Mouse (Mus musculus): ENCODE measurements around the gene Bzw1.

The Bzw1 gene

DNA sequence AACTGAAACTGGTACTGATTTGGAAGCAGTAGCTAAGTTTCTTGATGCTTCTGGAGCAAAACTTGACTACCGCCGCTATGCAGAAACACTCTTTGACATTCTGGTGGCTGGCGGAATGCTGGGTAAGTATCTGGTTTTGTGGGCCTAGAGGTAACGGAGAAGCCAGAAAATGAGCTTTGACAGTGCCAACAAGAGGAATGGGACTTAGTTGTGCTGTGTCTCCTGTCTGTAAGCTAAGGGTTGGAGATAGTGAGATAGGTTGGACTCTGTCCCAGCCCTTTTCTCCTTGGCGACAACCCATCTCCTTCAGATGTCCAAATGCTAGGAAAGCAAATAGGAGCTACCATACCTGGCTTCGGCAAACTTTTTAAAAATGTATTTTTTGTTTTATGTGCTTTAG is 5.0 kb downstream of the Bzw1 start:
- DNase-seq: no peak

- no peak for DNase-seq
Measured at GRCm38 (mm10) chr1:58401396-58401795, 8.7 kb downstream of the Bzw1 start.

GRCm38 (mm10) chr1:58403745-58404144 is 11.0 kb downstream of the Bzw1 start:
- DNase-seq: no peak

- DNase-seq: no peak
Measured at GRCm38 (mm10) chr1:58407321-58407720, 14.6 kb downstream of the Bzw1 start.

- no peak for DNase-seq
Measured at GRCm38 (mm10) chr1:58408141-58408540, 15.4 kb downstream of the Bzw1 start.

- no peak for DNase-seq
Measured at GRCm38 (mm10) chr1:58409553-58410197, 17.0 kb downstream of the Bzw1 start.

- DNase-seq: no peak
Measured at GRCm38 (mm10) chr1:58410198-58410588, 17.5 kb downstream of the Bzw1 start.

GRCm38 (mm10) chr1:58410776-58411175 is 18.1 kb downstream of the Bzw1 start:
- DNase-seq: no peak

- DNase-seq: no peak
Measured at GRCm38 (mm10) chr1:58415442-58415841, 22.7 kb downstream of the Bzw1 start.

DNA sequence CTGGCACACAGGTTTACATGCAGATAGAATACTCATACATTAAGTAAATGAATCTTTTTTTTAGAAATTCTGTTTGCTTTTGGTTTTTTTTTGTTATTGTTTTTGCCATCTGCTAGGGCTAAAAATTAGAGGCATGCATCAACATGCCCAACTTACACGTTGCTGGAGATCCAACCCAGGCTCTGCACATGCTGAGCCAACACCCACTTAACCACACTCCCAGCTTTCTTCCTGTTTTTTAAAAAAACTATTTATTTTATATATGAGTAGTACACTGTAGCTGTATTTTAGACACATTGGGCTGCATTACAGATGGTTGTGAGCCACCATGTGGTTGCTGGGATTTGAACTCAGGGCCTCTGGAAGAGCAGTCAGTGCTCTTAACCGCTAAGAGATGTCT is 23.4 kb downstream of the Bzw1 start:
- DNase-seq: no peak

DNA sequence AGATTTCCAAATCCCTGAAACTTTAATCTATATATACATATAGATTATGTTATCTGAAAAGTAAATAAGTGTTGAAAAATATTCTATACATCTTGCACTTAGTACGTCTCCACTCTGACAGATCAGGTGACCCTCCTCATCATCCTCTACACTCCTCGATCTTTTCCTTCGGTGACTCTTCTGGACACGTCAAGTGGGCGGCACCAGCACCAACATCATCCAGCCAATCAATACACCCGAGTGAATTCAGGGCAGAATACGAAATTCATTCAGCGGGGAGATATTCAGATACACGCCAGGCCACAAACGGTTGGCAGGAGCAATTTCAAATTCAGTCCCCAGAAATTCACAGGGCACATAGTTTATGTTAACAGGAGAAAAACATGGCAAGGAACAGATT is 27.3 kb downstream of the Bzw1 start:
- no peak for DNase-seq

DNA sequence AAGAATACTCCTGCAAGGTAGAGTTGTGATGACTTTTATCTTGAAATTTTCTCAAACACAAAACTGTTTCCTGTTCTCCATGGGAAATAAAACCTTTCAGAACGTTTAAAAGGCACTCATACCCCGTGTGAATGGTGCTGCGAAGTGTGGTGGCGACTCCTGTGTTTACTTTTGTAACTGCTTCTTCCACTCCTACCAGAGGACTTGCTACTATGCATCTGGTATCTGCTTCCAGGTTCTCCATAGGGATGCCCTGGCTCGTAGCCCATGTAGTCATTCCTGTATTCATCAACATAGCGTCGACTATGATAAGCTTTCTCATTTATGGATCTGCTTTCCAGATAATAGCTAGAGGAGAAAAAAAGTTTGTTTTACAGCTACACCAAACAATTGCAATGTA is 28.3 kb downstream of the Bzw1 start:
- DNase-seq: peak; percentile 14

DNA sequence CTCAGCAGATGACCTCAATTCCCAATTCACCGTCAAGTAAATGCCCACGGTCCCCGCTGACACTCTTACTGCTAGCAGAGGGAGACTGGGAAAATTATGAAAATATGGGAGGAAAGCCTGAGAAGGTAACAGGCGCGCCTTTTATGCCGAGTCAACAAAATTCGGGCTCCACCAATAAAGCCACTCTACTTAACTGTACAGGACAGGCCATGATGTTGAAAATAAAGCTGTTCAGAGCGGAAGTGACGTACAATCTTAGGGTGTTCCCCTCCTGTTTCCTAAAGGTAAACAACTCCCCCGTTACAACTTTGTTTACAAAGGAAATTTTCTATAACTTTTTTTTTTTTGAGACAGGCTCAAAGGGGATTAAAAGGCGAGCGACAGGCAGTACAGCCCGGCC is 30.2 kb downstream of the Bzw1 start:
- DNase-seq: peak; percentile 60

- DNase-seq: peak; percentile 99
Measured at GRCm38 (mm10) chr1:58423371-58424248, 30.9 kb downstream of the Bzw1 start, which contains the start of gene Clk1. Gene Clk1 (minus strand): TSS chr1:58424066.

- DNase-seq: no peak
Measured at GRCm38 (mm10) chr1:58424551-58424950, 31.9 kb downstream of the Bzw1 start.

DNA sequence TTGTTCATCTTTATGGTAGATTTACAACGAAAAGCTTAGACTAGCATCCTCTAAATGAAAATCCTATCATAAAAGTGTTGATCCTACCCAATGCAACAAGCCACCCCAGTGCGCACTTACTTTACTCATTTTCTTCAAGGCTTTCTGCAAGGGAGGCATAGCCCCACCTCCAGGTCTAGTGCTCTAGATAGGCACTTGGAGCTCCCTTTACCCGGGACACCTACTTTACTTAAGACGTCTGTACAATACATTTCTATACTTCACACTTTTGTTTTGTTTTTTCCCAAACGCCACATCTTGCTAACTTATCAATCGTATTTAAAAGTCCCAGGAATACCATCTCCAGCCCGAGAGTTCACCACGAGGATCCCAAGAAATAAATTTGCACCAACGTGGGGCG is 52.0 kb downstream of the Bzw1 start:
- no peak for DNase-seq

- DNase-seq: peak; percentile 89
Measured at GRCm38 (mm10) chr1:58445143-58445722, 52.5 kb downstream of the Bzw1 start, which contains the start of the genes Nif3l1 and Ppil3. Gene Nif3l1 (plus strand): TSS chr1:58445151. Gene Ppil3 (minus strand): TSS chr1:58445486.

DNA sequence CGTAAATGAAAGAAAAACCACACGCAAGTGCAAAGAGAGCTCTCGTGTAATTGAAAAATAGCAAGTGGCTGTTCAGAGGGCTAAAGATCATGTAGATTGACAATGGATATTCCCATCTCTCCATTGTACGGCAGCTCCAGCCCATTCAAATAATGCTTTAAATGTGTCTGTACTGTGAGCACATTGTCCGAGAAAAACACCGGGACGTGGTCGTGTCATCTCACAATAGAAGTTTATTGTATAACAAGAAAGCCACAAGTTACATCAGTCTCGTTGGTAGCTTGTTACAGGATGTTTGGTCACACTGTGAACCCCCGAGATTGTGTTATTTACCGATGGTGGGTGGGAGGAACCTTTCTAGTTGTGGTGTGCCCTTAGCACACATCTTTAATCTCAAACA is 53.2 kb downstream of the Bzw1 start:
- DNase-seq: no peak

DNA sequence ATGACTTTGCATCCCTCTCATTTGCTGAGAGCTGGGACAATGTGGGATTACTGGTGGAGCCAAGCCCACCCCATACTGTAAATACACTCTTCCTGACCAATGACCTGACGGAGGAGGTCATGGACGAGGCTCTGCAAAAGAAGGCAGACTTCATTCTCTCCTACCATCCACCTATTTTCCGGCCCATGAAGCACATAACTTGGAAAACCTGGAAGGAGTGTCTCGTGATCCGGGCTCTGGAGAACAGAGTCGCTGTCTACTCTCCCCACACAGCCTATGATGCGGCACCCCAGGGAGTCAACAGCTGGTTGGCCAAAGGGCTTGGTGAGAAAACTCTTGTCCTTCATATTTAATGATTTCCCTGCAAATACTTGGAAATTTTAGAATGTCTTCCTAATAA is 55.1 kb downstream of the Bzw1 start:
- peak; percentile 24 for DNase-seq

GRCm38 (mm10) chr1:58448396-58448795 is 55.7 kb downstream of the Bzw1 start:
- DNase-seq: no peak

DNA sequence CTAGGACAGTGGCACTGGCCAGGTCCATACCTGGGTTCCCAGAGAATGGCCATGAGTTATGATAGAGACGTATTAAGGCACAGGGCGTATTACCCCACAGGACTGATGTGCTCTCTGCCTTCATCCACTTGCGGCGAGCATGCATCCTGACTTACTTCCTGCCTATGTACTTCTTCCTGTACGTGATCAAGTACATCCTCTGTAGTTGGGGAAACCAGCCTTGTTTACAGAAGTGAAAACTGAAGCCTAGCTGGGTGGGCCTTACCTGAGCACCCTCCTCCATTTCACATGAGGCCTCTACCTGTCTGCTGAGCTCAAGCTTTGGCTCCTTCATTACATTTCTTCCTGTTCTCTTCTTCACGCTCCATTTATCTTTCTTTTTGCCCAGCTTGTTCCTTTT is 61.6 kb downstream of the Bzw1 start:
- no peak for DNase-seq
